Mouse (Mus musculus): Measurements from ENCODE around the gene St3gal6.
A peak's percentile ranks its signal among the peaks of the same experiment; 100 is the strongest.

Gene St3gal6

GRCm38 (mm10) chr16:58523972-58524850 lies at the start of gene St3gal6:
TSS of gene St3gal6 (minus strand) at chr16:58524243.
- no peak for DNase-seq

- no peak for DNase-seq
Observed at GRCm38 (mm10) chr16:58570694-58571264, 46.7 kb upstream of the St3gal6 start.

- no peak for DNase-seq
Observed at GRCm38 (mm10) chr16:58561196-58561595, 37.2 kb upstream of the St3gal6 start.

GRCm38 (mm10) chr16:58556067-58556830 lies 32.2 kb upstream of the St3gal6 start:
- no peak for DNase-seq

DNA sequence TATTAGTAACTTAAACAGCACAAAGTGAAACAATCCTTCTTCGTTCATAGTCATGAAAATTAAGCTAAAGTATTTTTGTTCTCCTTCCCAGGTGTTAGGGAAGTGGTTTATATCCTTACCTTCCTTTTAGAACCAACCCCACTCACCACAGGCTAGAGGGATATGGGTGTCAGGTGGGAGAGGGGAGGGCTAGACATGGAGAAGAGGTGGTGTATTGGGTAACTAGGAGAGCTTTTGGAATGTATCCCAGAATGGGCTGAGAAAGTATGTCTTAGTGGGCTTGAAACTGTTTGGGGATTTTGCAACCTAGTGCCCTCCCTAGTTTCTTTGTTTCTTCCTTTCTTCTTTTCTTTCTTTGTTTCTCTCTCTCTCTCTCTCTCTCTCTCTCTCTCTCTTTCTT lies 30.6 kb upstream of the St3gal6 start:
- no peak for DNase-seq

- DNase-seq: no peak
Observed at GRCm38 (mm10) chr16:58548042-58548441, 24.0 kb upstream of the St3gal6 start.

DNA sequence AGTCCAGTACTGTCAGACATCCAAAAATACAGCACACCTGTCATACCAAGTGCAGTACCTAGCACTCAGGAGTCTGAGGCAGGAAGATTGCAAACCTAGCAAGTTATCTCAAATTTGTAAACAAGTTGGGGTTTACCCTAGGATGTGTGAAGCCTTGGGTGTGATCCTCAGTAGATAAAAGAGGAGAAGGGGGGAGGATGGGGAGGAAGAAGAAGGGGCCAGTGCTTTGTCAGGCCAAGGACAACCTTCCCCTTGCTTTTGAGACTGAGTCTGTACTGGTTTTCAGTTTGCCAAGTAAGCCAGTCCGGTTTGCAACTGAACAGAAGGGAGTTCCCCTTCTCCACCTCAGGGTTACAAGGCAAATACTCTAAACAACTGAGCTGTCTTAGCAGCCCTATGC lies 22.1 kb upstream of the St3gal6 start:
- no peak for DNase-seq

- DNase-seq: no peak
Observed at GRCm38 (mm10) chr16:58539490-58539889, 15.4 kb upstream of the St3gal6 start.

DNA sequence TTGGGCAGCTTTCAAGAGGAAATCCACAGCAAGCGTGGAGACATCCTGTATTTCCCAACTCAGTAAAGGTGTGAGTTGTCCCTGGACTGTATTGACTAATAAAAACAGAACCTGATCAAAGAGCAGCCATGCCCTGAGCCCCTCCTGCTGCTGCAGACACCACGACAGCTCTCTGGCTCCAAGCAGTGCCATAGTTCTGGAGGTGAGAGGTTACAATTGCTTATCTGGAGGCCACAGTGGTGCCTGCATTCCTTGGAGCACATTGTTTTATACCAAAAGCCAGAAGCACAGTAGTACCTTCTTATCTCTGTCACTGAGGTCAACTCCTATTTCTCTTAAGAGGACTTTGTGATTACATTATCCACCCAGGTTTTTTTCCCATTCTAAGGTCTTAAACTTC lies 15.0 kb upstream of the St3gal6 start:
- DNase-seq: no peak

- no peak for DNase-seq
Observed at GRCm38 (mm10) chr16:58536076-58536475, 12.0 kb upstream of the St3gal6 start.

DNA sequence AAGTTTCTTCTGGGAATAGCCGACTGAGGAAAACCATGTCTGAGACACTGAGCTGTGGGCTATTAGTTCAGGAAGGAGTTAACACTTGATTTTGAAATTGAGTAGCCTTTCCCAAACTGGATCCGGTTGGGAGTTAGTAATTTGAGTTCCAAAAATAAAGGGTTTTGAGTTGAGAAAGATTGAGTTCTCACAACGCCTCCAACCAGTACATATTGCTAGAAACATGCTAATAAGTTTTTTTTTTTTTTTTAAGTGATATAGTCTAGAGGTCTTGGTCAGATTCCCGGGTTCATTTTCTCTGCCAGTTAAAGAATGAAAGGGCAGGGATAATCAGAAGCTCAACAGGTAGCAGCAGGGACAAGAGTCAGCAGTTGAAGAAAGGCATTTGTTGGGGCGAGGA lies 11.2 kb upstream of the St3gal6 start:
- no peak for DNase-seq

DNA sequence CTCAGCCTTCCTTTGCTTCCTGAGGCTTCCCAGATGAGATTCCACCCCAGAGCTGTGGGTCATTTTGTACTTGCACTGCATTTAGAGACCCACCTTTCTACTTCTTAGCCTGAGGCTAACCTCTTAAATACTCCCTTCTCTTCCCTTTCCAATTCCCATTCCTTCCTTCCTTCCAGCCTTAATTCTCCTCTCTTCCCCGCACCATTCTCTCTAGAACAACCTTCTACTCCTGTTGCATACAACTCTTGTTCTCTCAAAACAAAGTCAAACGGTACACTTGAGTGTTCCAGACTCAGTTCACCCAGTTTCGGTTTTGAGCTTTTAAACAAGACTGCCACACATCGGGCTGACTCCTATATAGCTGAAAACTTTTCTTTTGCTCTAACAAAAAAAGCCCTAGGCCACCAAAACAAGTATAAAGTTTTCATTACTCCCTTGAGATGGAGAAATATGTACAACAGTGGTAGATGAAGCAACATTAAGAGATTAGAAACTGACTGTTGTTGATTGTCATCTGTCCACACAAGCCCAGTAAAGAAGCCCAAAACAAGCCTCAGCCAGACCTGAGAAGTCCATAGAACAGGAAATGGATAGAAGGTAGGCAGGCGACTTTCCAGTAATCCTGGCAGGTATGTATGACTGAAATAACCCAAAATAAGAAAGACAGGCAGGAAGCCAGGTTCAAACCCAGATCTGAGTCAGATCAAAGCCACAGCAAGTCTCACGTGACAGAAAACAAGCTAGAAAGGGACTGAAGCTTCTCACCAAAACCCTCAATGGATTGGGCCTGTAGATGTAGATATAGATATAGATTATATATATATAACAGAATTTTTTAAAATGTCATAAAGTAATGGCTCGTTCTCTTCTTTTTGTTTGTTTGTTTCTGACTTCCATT lies 10.5 kb upstream of the St3gal6 start:
- no peak for DNase-seq

- DNase-seq: no peak
Observed at GRCm38 (mm10) chr16:58533742-58534141, 9.7 kb upstream of the St3gal6 start.

DNA sequence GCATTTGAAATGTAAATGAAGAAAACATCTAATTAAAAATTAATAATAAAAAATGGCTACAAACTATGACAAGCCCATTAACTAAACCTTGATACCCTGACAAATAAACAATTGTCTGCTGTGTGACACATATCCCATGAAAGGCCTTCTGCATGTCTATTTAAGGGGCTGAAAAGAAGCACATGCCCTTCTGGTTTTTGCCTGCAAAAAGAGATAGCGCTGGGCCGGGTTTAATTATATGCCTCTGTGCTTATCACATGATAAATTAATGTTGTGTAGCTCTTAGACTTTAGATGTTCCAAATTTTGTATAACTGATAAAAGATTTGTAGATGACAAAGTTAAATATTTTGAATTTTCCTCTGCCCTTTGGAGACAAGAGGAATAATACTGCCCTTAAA lies 9.2 kb upstream of the St3gal6 start:
- DNase-seq: peak; percentile 63

DNA sequence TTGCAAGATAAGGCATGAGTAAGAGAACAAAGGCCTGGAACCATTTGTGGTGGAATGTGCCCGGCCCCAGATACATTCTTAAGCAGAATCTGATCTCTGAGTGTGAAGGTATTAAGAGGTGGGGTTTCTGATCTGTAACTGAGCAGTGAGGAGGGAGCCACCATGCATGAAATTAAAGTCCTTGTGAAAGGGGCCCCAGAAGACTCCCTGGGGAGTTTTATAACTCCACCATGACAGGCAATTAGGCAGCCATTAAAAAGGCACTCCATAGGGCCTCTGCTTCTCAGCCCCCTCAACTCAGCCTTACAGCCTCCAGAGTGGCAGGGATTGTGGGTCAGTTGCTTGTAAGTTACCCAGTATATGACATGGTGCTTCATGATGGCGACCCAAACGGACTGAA lies 8.5 kb upstream of the St3gal6 start:
- no peak for DNase-seq

GRCm38 (mm10) chr16:58527817-58528216 lies 3.8 kb upstream of the St3gal6 start:
- DNase-seq: no peak

GRCm38 (mm10) chr16:58526729-58527128 lies 2.7 kb upstream of the St3gal6 start:
- DNase-seq: no peak

GRCm38 (mm10) chr16:58525832-58526231 lies 1.8 kb upstream of the St3gal6 start:
- no peak for DNase-seq

GRCm38 (mm10) chr16:58523044-58523859 lies 791 bp downstream of the St3gal6 start:
- peak; percentile 78 for DNase-seq

GRCm38 (mm10) chr16:58522677-58523043 lies 1.4 kb downstream of the St3gal6 start:
- DNase-seq: peak; percentile 61

DNA sequence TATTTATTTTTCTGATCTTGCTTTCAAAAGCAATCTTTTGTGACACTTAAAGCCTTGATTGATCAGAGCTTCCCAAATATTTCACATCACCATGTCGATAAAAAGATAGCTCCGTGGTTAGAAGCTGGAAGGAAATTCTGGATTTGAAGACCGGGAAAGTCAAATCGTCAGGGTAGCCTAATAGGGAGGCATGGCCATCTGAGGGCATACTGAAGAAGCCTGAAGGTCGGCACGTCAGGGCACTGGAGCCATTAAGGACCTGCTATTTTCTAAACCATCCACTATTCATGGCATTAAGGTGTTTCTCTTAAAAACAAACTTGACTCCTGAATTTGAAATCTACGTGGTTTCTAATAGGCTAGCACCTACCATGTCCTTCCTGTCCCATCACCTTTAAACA lies 2.1 kb downstream of the St3gal6 start:
- peak; percentile 43 for DNase-seq

- no peak for DNase-seq
Observed at GRCm38 (mm10) chr16:58521182-58521581, 2.9 kb downstream of the St3gal6 start.

Measured in liver (tissue).